Mouse (Mus musculus) hindlimb bud, embryonic 11.5 days (tissue): ENCODE measurements around the gene Ermap.
A peak's percentile ranks its signal among the peaks of the same experiment; 100 is the strongest.

Experiments
- DNase-seq: peaks from one replicate; pipeline ENCODE4 v3.0.0-alpha.2; 2012; ENCODE audit warnings: low read depth, low spot score; ENCODE audit errors: extremely low spot score

Gene Ermap

DNA sequence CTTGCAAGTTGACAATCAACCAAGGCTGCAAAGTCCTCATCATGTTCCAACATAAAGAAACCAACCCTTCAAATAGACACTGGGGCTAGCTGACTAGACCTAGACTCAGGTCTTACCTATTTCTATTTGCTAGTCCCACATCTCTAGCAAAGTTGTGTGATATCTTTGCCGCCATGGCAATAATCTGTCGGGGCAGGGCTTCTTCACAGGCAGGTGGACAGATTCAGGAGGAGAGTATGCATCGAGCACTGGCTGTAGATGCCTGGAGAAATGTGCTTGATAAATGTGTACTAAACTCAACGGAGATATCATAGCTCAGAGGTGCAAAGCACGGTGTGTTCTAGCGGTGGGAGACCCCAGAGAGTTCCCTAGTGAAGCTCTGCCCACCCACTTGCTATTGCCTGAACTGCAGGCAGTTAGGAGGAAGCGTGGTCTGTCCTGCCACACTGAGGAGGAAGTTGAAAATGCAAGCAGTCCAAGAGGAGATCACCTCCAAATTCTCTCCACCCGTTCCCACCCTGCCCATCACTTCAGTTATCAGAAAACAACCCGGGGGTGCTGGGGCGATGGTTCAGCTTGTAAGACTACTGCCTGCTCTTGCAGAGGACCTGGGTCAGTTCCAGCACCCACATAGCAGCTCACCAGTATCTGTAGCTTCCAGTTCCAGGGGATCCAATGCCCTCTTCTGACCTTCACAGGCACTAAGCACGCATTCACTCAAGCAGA, 1.6 kb downstream of the Ermap start:
- no peak for DNase-seq

DNA sequence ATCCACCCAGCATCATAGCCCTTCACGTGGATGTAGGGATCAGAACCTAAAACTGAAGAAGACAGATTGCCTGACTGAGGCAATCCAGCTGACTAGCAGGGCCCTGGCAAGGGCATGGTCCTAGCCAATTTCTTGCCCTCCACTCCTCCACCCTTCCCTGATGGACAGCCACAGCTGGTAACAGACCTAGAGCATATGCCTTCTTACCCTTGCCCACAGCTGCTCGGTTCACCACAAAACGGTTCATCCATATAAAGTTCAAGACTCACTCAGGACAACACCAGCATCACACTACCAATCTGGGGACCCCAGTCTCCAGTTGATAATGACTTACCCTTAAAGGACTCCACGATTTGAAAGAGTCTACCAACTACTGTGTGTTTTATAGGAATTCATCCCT, 4.0 kb downstream of the Ermap start:
- DNase-seq: no peak

DNA sequence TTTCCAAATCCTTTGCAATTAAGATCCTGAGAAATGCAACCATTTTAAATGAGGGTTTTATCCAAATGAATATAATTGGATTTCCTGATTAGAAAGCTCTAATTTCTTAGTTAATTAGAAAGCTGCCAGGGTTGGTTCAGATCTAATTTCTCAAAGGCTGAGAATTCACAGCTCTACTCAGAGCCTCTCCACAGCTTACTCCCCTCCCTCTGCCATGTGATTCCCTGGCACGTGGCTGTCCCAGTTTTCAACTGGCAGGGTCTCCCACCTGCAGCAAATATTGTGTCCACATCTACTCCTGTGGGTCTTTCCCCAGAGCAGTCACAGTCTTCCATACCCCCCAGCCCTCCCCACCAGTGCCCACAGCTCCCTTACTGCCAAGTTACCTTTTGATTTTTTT, 6.3 kb downstream of the Ermap start:
- no peak for DNase-seq

DNA sequence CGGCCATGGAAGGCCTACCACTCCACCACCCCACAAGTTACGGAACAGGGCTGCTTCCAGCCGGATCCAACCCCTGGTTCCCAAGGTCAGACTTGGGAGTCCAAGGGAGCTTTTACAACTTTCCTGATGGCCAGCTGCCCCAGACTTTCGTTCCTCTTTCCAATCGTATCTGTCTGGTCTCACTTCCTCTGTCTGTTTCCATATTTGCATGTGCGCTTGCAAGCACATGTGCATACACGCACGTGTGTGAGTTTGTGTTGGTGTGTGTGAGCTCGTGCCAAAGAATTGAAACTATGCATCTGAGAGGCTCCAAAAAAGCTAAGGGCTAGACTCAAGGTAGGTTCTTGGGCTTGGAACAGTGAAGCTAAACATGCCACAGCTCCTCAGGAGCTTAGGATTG, 8.4 kb downstream of the Ermap start:
- no peak for DNase-seq

DNA sequence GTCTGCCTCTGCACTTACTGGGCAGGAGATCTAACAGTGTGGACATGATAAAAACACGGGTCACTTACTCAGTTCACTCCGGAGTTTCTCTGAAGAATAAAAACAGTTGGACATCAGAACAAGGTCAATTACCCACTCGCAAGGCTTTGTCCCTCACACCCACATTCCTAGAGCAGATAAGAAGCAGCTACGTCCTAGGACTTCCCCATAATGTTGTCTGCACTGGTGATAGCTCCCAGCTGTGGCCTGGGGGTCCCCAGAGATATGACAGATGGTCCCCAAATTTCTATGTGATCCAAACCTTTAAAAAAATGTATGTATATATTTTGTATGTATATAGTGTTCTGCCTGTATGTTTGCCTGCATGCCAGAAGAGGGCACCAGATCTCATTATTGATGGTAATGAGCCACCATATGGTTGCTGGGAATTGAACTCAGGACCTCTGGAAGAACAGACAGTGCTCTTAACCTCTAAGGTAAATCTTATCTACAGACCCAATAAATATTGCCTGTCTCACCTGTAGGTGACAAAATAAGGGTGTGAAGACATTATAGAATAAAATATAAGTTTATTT, 9.6 kb downstream of the Ermap start:
- no peak for DNase-seq

DNA sequence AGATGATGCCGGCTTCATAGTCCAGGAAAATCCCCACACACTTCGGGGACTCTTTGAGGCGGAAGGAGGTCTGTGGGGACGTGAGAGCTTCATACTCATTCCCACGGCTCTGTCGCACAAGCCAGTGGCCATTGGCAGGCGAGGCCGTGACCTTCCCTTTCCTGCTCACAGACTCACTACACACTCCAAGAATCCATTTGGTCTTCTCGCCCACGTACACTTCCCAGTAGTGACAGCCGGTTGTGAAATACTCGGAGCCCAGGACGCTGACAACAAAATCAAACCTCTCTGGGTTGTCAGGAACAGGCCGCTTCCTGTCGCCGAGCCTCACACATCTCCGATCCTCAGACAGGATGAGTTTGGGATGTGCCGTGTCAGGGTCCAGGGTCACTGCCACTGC, 11.5 kb downstream of the Ermap start:
- no peak for DNase-seq

DNA sequence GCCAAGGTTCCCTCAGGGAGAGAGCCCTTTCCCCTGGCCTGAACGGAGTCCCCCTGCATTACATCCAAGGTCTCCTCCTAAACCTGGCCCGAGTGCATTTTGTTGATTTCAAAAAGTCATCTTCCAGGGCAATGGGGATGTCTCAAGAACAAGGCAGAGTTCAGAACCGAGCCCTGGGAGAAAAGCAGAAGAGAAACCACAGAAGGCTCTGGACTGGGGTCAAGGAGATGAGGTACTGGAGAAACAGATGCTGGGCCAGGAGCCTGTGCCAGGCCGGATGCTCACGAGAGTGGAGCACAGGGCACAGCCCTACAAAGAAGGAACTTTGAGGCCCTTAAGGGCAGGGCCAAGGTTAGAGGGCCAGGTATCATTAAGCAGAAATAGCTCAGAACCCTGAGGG, 12.1 kb downstream of the Ermap start:
- no peak for DNase-seq

DNA sequence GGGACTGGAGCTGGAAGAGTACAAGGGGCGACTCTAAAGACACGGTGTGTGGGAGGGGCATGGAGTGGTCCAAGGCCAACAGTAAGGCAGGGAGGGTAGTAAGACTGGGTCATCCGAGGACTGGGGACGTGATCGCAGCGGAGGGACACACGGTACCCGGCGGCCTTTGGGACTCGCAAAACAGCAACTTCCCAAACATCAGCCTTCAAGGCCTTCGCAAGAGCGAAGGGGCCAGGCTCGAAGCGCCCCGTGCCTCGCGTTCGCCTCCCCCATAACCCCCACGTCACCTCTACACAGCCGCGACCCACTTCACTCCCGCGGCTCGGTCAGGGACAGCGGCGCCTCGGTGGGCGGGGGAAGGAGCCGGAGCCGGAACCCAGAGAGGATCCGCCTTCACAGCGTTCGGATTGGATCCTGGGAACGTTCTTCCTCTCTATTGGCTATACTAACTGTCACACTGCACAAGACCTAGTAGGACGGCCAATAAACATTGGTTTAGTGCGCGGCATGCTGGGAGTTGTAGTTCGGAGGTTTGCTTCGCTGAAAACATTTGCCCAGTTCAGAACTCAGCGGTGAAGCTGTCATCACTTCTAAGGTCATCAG, 15.9 kb downstream of the Ermap start, which contains the start of gene Zfp691:
TSS of gene Zfp691 (minus strand) at position 345 of the 603 bp plus-strand sequence.
- DNase-seq: peak; percentile 96

DNA sequence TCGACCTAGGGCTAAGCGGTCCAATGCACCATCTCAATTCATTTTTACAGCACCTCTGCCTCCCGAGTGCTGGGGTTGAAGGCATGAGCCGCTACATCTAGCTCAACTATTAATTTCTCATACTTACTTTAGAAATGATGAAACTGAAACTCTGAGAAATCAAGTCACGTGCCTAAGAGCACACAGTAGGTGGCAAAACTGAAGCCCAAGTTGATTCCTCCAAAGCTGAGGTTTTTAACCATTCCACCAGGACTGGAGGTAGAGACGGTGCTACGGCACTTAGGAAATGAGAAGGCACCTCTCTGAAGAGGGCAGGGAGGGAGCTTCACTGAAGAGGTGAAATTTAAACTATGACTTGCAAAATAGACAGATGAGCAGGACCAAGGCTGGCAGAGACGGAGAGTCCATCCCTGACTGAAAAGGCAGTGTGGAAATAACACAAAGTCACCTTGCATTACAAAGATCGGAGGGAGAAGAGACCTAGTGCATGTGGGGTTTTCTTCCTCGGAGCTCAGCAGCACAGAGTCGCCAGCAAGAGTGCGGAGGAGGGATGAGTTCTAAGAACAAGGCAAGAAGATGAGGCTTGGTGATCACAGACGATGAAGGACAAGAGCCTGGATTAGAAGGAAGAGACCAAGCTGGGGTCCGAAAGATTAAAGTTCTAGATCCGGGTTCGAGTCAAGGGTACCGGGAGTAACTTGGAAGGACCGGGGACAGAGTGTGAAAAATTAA, 16.7 kb downstream of the Ermap start:
- DNase-seq: no peak

DNA sequence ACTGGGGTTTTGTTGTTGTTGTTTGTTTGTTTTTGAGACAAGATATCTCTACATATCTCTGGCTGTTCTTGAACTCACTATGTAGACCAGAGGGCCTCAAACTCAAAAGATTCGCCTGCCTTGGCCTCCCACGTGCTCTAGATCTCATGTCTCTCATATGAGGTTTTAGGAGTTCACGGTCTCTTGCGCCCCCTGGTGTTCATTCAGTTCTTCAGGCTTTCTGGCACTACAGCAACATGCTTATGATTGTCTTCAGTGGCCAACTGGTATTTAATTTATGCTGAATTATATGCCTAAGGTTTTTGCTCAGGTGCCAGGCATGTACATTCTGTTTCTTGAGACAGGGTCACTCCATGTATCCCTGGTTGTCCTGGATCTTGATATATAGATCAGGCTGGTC, 22.1 kb downstream of the Ermap start:
- peak; percentile 67 for DNase-seq

DNA sequence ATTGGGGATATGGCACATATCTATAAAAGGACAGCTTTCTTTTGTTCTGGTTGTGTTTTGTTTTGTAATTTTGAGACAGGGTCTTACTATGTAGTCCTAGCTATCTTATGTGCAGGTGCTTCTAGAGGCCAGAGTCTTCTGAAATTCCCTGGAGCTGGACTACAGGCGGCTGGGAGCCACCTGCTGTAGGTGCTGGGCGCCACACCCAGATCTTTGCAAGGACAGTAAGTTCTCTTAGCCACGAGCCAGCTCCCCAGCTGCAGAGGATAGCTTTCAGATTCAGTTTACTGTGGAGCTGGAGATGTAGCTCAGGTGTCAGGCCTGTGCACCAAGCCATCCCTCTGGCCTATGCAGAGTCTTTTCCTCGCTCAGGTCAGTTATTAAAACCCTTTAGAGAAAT, 22.7 kb downstream of the Ermap start:
- no peak for DNase-seq

DNA sequence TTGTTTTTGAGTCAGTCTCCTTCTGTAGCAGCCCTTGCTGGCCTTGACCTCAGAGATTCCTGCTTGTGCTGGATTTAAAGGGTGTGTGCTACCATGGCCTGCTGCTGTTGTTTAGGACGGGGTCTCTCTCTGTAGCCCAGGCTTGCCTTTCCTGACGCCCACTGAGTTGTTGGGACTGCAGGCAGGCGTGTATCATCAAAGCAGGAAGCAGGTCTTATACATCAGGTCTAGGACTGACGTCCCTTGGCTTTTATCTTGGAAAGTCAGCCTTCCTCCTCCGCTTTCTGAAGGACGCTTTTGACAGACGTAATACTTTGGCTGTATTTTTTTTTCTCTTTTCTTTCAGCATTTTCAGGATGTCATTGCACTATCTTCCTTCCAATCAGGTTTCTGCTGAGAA, 23.9 kb downstream of the Ermap start:
- no peak for DNase-seq

DNA sequence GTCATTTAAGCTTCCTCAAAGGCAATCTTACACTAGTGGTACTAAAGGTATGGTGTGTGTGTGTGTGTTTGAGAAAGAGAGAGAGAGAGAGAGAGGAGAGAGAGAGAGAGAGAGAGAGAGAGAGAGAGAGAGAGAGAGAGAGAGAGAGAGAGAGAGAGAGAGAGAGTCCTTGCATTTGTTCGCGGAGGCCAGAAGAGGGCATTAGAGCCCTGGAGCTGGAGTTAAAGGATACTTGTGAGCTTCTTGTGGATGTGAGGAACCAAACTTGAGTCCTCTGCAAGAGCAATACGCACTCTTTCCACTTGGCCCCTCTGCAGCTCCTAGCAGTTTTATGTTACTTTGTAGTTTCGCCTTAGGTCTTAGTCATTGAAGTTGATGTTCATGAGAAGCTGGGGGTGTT, 26.8 kb downstream of the Ermap start:
- no peak for DNase-seq

DNA sequence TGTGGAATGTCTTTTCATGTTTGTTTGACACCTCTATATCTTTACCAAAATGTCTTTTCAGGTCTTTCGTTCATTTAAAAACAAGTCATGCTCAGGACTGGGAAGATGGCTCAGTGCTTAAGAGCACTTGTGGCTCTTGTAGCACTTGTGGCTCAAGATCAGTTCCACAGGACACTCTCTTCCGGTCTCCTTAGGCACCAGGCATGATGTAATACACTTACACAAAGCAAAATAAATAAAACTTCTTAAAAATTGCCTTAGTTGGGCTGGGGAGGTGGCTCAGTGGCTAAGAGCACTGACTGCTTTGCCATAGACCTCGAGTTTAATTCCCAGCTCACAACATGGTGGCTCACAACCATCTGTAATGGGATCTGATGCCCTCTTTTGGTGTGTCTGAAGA, 28.5 kb downstream of the Ermap start:
- no peak for DNase-seq

DNA sequence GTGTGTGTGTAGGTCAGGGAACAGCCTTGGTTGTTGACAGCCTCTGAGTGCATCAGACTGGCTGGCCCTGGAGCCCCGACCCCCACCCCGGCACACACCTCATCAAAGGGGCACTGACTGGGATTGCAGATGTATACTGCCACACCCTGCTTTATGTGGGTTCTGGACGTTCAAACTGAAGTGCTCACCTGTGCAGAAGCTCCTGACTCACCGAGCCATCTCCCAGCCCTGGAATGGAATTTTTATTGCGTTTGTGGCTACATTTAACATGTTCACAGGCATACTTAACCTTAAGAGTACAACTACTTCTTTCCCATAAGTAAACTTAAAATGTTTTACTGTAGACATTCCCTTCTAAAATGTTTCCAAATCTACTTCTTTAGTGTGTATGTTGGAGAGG, 31.9 kb downstream of the Ermap start:
- no peak for DNase-seq

DNA sequence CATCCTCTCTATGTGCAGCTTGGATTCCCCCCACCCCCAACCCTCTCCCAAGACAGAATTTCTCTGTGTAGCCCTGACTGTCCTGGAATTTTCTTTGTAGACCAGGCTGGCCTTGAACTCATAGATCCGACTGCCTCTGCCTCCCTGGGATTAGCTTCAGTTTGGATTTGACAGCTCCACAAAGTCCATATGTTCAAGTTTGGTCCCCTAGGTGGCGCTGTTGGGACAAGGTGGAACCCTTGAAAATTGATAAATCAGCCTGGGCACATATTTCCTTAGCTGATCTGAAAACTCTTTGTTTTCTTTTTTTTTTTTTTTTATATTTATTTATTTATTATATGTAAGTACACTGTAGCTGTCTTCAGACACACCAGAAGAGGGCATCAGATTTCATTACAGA, 32.6 kb downstream of the Ermap start:
- no peak for DNase-seq

DNA sequence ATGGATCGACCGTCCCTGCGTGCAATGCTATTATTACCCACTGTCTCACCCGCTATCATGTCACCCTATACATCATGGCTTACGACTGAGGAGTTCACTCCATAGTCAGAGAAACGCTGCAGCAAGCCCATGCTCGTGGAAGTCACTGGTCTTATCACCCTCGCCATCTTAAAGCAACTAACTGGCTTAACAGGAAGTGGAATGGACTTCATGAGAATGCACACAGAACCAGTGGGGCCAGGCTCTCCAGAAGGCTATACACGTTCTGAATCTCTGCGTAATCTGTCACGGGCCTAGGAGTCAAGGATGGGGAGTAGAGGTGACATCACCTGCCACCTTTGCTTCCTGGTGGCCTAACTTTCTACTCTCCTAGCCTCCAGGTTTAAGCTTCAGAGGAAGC, 41.1 kb downstream of the Ermap start:
- no peak for DNase-seq

DNA sequence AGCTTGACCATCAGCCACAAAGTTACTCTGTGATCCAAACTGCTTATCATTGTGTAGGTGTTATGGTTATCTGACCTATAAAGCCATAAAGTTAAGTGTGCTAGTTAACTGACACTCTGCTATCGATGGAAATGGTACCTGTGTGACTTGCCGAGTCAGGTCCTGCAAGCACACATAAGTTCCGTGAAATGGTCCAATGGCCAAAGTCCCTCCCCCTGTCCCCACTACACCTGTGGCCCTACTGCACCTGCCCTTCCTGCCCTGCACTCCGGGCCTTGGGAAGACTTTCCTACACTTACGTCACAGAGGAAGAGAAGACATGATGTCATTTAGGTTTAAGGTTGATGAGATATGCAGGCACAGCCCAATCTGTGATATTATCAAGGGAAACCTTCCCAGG, 42.5 kb downstream of the Ermap start:
- no peak for DNase-seq

DNA sequence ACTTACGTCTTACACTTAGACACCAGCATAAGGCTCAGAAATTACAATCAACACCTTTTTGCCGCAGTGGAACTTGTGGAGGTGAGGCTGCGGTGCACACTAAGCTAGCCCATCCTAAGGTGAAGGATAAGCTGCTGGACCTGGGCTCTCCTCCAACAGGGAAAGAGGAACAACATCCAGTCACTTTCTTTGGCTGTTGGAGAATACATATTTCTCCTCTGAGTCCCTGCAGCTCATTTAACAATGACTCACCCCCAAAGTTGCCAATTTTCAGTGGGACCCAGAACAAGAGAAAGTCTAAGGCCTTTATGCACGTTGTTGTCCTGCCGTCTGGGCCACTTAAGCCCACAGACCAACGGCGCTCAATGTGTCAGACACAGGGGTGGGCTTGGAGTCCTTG, 43.0 kb downstream of the Ermap start:
- no peak for DNase-seq

DNA sequence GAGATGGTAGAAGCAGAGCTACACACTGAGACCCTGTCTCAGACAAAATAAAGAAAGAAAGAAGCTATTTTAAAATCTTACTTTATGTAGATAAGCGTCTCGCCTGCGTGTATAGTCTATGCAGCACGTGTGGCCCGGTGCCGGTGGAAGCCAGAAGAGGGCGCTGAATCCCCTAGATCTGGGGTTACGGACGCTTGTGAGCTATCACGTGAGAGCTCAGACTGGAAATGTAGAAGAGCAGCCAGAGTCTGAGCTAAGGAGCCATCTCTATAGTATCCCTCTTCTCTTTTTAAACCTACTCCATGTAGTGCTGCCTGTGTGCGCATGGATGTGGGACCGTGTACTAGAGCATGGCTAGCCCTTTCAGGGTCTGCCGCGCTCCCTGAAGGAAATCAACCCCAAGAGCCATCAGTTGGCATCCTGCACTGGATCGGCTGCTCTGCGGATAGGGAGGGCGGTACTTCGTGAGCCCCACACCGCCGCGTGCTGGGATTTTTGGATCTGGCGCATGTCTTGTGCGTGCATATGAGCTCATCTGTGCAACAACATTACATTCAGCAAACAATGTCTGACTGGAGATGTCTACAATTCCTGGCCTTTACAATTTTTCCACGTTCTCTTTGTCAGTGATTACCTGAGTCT, 47.5 kb downstream of the Ermap start:
- DNase-seq: no peak

DNA sequence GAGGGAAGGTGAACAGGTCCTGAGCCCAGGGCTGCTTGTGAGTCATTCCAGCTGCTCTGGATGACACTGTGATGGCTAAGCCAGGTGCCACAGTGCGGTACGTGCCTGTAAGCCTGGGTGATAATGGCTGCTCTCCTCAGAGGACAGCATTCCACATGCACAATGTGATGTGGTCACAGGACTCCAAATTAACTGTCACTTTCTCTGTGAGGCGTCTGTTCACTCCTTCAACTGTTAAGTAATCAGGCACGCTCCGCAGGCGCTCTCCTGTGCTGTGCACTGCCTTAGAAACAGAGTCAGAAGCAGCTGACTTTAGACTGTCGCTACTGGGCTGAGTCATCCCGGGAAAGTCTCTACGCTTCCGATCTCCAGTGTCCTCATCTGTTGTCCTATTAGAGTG, 48.6 kb downstream of the Ermap start:
- no peak for DNase-seq

DNA sequence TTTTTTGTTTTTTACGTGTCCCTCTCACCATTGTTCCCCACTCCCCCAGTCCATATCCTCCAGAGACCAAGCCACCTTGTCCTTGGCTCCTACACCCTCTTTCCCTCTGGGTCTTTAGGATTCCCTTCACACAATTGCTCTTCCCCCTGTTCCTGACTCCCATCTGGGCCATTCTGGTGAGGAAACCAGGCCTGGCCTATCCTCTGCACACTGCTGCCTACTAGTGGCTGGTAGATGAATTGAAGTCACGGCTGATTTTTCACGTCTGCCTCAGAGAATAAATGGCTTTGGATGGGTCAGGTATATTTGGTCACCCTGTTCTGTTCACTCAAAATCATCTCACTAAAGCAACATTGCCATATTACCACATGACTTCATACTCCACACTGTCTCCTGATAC, 49.7 kb downstream of the Ermap start:
- no peak for DNase-seq
